Mouse (Mus musculus): ENCODE data around the gene Glp1r.

DNA sequence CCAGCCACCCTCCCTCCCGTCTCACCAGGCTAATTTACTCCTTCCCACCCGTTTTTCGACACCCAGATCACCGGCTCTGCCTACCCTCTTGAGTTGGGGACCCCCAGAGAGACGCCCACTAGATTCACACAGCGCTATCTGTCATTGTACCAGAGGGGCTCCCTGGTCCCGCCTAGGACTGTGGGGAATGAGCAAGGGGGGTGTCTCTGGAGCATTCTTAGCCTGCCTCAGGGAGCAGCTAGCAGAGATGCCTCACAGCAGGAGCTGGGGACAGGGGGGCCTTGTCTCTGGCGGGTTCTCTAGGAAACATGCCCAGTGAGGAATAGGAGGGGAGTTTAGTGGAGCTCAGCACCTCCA, 10.1 kb downstream of the Glp1r start:
- TF ChIP-seq CTCF (IDR thresholded peaks at IDR 0.05) (no peak), EP300 (IDR thresholded peaks at IDR 0.05) (no peak)

Data from lung, postnatal 0 days (tissue).